Mouse (Mus musculus): ENCODE data around the gene Rsph1. TPM values are rescaled to one million over a fixed set of nuclear protein-coding genes. Genes with fewer than 3 reads are reported as not detected.

The Rsph1 gene
- 0.40 and 0.56 TPM in 2 replicates for polyA plus RNA-seq (2016; fragmentation: Nextera tagmentation; extraction: Ambion mirVana)

DNA sequence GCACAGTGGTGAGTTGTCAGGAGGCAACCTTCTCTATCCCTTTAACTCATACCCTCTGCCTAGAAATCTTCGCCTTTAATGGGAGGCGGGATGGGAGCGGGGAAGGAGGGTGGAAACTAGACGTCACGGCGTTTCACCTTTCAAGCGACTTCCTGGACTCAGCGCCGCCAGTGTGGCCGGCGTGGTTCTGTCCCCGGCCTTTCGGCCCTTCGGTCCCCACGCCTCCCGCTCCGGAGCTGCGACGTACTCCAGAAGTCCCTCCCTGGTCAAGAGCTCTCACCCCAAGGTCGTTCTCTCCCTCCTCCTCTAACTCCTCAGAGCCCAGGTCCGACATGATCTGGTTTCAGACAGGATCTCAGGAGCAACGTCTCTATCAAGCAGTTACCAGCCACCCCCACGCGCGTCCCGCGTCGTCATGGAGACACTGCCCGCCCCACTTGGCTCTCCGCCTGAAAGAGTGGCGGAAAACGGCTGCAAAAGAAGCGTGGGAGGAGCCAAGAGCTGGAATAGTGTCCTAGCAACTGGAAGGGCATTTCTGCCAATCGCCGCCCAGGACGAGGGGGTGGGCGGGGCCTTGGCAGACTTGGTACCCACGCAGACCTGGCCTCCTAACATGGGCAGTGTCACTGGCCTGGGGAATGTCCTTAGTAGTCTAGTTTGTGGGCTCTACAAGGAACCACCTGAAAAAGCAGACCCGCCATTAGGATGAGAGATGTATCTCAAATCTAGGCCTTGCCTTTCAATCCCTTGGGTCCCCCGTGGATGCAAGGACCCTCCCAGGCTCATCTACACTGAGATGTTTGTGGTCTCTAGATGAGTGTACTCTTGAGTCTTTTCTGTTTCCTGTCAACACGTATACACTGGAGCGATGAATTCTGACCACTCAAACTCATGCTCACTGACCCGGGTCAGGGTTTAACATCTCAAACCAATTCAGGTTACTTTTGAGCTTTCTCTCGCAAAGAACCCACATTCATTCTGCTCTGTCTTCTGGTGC, at the start of gene Rsph1:
TSS of gene Rsph1 (minus strand) at position 462 of the 997 bp plus-strand sequence.
- H3K27me3 ChIP-seq = peaks cover 6% of the 10 kb centered on the region
- H3K9ac ChIP-seq (replicated peaks) = peak within 1 kb of the TSS; percentile 40; the same call in 1 of the 2 replicates
- H3K9me3 ChIP-seq = no peaks in the 10 kb centered on the region
- H3K4me1 ChIP-seq (replicated peaks) = peaks cover 10% of the 10 kb centered on the region; the same call in 1 of the 2 replicates
- peak; percentile 78 for ATAC-seq (ENCODE audit: insufficient number of reproducible peaks, insufficient read depth, low FRiP score, low TSS enrichment, low read depth)
- WGBS = 10% methylated on average over 44 of the region's 44 CpGs
- no peaks in the 10 kb centered on the region for H3K36me3 ChIP-seq
- peak within 1 kb of the TSS; percentile 46 for H3K4me3 ChIP-seq (replicated peaks)
- no peak within 1 kb of the TSS for H3K27ac ChIP-seq
- peak within 1 kb of the TSS; percentile 89 for H3K4me2 ChIP-seq

DNA sequence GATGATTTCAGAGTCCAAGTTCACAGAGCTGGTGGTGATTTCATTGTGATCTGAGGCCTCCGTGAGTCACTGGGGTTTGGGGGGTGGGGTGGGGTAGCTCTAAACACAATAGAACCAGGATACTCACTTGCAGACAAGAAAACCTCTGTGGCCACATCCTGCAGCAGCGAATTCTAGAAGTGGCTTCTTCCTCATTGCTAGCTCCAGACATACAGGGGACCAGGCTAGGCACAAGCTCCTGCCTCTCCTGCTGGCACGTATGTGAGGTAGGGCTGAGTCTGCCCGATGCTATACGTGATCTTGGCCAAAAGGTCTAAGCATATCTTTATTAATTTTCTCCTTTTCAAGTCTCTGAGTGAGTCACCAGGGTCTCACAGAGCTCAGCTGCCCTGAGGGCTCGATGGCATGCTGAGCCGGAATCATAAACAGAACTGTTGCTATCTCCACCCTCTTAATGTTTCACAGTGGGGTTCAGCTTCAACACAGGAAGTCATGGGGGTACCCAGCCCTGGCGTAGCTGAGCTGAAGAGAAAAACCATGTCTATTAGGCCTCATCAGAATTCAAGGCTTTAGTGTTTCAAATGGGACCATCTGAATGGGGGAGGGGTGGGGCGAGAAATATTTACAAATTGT, 49.2 kb upstream of the Rsph1 start:
- no peak for ATAC-seq (ENCODE audit: insufficient number of reproducible peaks, insufficient read depth, low FRiP score, low TSS enrichment, low read depth)
- no peaks in the 10 kb centered on the region for H3K9me3 ChIP-seq
- H3K27ac ChIP-seq = no peak overlapping the region
- WGBS = 34% methylated on average over 9 of the region's 9 CpGs
- no peak overlapping the region for H3K4me2 ChIP-seq
- H3K27me3 ChIP-seq = no peaks in the 10 kb centered on the region
- no peak overlapping the region for H3K4me3 ChIP-seq (replicated peaks)
- no peaks in the 10 kb centered on the region for H3K36me3 ChIP-seq
- no peaks in the 10 kb centered on the region for H3K4me1 ChIP-seq (replicated peaks)
- no peak overlapping the region for H3K9ac ChIP-seq (replicated peaks)

DNA sequence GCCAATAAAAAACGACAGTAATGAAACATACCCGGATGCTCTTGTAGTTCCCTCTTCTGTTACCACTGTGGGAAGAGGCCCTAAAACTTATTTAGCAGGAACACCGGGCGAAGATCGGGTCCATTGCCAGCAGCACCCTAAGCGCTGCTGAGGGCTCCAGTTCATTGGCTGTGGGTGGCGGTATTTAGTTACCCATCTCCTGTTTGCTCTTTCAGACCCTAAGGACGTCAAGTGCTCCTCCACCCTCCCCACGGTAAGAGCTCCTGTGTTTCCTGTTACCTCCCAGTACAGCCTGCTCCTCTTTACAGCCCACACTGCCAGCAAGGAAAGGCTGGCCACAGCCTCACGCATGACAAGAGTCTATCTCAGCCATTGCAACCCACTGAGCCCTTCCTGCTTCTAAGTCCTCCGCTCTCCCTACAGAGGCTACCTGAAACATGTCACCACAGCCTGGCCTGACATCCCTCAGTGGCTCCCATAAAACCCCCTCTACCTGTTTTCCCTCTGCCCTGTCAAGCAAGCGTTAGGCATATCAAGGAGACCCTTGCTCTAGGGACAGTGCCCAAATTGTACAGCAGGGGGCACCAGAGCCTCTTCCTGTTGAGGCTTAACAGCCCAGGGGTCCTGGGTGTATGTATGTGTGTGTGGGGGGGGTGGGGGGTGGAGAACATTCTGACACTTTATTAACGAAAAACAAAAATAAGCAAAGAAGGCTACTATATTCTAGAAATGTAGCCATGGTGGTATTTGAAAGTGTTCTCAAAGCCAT, 48.5 kb upstream of the Rsph1 start:
- H3K4me1 ChIP-seq (replicated peaks) = no peaks in the 10 kb centered on the region
- no peak overlapping the region for H3K4me2 ChIP-seq
- no peaks in the 10 kb centered on the region for H3K36me3 ChIP-seq
- H3K9ac ChIP-seq (replicated peaks) = no peak overlapping the region
- ATAC-seq (ENCODE audit: insufficient number of reproducible peaks, insufficient read depth, low FRiP score, low TSS enrichment, low read depth) = no peak
- H3K27me3 ChIP-seq = no peaks in the 10 kb centered on the region
- no peak overlapping the region for H3K4me3 ChIP-seq (replicated peaks)
- H3K9me3 ChIP-seq = no peaks in the 10 kb centered on the region
- 72% methylated on average over 13 of the region's 13 CpGs for WGBS
- H3K27ac ChIP-seq = no peak overlapping the region

DNA sequence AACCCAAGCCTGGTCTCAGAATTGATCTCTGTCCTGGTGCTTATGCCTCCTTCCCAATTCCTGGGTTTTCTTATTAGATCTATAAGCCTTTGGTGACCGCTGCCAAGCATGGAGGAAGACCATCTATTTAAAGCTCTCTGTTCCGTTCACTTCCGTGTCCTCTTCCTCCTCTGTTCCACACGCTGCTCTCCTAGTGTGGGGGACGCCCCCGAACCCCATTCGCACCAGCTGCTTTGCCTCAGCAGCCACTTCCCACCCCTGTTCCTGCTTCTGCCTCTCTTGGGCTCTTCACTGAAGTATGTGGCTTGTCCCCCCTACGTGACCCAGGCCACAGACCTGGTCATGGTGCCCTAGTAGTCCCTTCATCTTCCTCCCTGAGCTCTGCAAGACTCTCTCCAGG, 47.0 kb upstream of the Rsph1 start:
- no peak for ATAC-seq (ENCODE audit: insufficient number of reproducible peaks, insufficient read depth, low FRiP score, low TSS enrichment, low read depth)
- Histone ChIP-seq H3K36me3 (no peaks in the 10 kb centered on the region), H3K4me3 (replicated peaks) (no peak overlapping the region), H3K9me3 (no peaks in the 10 kb centered on the region), H3K9ac (replicated peaks) (no peak overlapping the region), H3K4me1 (replicated peaks) (no peaks in the 10 kb centered on the region), H3K27ac (no peak overlapping the region), H3K4me2 (no peak overlapping the region), H3K27me3 (no peaks in the 10 kb centered on the region)
- 89% methylated on average over 8 of the region's 8 CpGs for WGBS

DNA sequence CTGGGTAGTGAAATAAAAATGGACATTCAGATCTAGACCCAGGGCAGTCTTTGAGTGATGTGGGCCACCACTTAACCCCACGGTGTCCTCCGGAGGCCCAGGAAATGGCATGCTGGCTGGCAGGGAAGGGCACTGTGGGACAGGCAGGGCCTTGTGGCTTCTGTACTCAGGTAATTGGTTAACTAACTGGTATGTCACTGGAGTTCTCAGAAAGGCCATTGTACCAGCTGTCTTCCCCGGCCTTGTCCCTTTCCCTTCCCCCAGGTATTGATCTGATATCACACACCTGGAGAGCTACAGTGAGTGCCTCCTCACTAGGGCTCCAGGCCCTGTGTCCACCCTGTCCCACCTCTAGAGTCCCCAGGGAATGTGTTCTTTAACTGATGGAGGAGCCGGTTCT, 46.2 kb upstream of the Rsph1 start:
- Histone ChIP-seq H3K9me3 (no peaks in the 10 kb centered on the region), H3K4me3 (replicated peaks) (no peak overlapping the region), H3K36me3 (no peaks in the 10 kb centered on the region), H3K4me1 (replicated peaks) (no peaks in the 10 kb centered on the region), H3K9ac (replicated peaks) (no peak overlapping the region), H3K27ac (no peak overlapping the region), H3K4me2 (no peak overlapping the region), H3K27me3 (no peaks in the 10 kb centered on the region)
- 90% methylated on average over 4 of the region's 4 CpGs for WGBS
- no peak for ATAC-seq (ENCODE audit: insufficient number of reproducible peaks, insufficient read depth, low FRiP score, low TSS enrichment, low read depth)

DNA sequence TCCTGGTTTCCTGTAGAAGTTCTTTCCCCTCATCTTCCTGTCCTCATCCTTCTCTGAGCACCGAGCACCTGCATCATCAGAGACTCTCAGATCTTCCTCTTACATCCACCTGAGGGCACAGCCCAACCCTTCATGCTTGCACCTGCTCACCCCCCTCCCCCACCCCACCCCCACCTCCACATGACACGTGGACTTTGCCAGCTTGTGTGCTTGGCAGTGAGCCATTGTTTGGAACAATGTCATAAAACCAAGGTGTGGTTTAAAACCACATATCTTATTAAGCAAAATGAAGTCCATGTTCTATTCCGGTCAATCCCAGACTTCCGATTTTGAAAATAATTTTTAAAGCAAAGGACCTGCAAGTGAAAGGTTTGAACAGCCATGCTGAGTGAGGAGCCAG, 45.3 kb upstream of the Rsph1 start:
- Histone ChIP-seq H3K36me3 (no peaks in the 10 kb centered on the region), H3K9ac (replicated peaks) (no peak overlapping the region), H3K4me1 (replicated peaks) (no peaks in the 10 kb centered on the region), H3K27me3 (no peaks in the 10 kb centered on the region), H3K4me2 (no peak overlapping the region), H3K9me3 (no peaks in the 10 kb centered on the region), H3K27ac (no peak overlapping the region), H3K4me3 (replicated peaks) (no peak overlapping the region)
- no peak for ATAC-seq (ENCODE audit: insufficient number of reproducible peaks, insufficient read depth, low FRiP score, low TSS enrichment, low read depth)
- WGBS = 86% methylated on average over 4 of the region's 4 CpGs

DNA sequence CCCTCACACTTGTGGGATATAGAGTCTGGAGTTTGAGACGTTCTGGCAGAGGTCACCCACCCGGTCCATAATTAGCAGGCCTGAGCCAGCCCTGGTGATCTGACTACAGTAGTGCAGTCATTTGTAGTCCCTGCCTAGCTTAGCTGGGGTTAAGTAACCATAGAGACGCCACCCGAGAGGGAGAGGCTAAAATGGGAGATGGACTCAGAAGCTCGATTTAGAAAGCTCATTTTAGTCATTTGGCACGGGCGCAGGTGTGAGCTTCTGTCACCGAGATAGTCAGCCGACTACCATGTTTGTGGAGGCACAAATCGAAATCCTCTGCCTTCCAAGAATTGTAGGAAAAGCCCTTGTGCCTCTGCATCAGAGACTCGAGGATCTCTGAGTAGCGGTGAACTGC, 44.2 kb upstream of the Rsph1 start:
- WGBS = 76% methylated on average over 12 of the region's 12 CpGs
- H3K27ac ChIP-seq = no peak overlapping the region

DNA sequence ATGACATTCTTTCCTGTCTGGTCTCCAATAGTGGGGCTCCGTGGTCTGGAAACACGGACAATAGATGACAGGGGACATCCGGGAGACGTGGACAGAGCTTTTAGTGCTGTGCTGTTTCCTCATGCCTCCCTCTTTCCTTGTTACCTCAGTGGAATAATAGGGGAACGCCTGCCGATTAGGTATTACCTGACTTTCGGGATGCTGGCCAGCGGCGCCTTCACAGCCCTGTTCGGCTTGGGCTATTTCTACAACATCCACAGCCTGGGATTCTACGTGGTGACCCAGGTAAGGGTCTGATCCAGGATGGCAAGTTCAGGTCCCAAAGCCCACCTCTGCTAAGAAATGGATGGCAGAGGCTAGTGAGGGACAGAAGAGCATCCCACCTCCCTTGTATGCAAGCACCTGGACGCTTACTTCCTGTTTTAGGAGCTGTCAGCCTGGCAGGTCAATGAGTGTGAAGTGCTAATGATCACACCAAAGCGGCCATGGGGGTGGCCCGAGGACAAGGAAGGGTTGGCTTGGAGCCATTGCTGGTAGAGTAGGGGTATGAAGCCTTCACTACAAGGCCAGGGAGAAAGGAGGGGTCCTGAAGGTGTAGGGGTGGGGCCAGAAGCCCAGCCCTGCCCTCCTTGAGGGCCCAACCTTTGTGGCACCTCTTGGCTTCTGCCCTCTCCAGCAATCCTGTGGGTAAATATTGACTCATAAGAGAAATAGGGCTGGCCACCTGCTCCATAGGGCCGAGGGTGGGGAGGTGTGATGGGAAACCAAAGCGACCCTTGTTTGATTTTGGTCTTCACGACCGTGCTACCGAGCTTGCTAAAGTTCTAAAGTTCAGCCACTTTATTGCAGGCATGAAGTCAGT, 42.0 kb upstream of the Rsph1 start:
- H3K4me3 ChIP-seq (replicated peaks) = no peak overlapping the region
- no peak overlapping the region for H3K27ac ChIP-seq
- no peaks in the 10 kb centered on the region for H3K27me3 ChIP-seq
- no peaks in the 10 kb centered on the region for H3K9me3 ChIP-seq
- no peaks in the 10 kb centered on the region for H3K36me3 ChIP-seq
- peaks cover 4% of the 10 kb centered on the region for H3K4me1 ChIP-seq (replicated peaks)
- no peak overlapping the region for H3K9ac ChIP-seq (replicated peaks)
- no peak for ATAC-seq (ENCODE audit: insufficient number of reproducible peaks, insufficient read depth, low FRiP score, low TSS enrichment, low read depth)
- no peak overlapping the region for H3K4me2 ChIP-seq
- WGBS = 88% methylated on average over 19 of the region's 19 CpGs

More for the DNA sequence above, 44.2 kb upstream of the Rsph1 start:
- no peak for ATAC-seq (ENCODE audit: insufficient number of reproducible peaks, insufficient read depth, low FRiP score, low TSS enrichment, low read depth)
- H3K9ac ChIP-seq (replicated peaks) = no peak overlapping the region
- H3K4me1 ChIP-seq (replicated peaks) = no peaks in the 10 kb centered on the region
- no peak overlapping the region for H3K4me2 ChIP-seq
- H3K9me3 ChIP-seq = no peaks in the 10 kb centered on the region
- no peaks in the 10 kb centered on the region for H3K27me3 ChIP-seq
- H3K36me3 ChIP-seq = no peaks in the 10 kb centered on the region
- no peak overlapping the region for H3K4me3 ChIP-seq (replicated peaks)

DNA sequence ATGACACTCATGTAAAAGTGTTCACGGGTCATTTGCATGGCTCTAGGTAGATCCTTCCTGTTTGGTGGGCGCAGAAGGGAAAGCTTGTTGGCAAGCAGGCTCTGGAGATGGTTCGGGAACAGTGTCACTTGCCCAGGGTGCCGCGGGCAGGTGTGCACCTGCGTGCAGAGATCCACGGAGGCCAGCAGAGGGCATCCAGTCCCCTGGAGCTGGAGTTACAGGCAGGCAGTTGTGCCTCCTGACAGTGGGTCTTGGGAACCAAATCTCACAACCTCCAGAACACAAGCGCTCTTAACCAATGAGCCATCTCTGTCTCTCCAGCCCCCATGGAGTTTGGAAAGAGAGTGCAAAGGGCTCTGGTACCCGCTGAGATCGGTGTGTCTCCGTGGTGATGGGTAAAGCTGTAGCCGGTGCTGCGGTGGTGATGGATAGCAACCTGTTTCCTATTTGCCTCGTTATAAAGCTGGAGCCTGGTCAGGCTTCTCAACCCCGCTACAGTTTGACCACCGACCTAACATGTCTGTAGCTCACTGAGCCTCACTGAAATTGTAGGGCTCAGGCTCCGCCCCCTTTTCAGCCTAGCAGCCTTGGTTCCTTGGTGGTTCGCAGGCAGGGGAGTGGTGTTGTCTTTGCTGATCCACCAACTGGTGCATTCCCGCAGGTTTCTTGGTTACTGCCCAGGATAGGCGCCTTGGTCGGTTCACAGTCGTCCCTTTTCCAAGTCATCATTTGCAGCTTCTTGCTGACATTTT, 40.5 kb upstream of the Rsph1 start:
- WGBS = 44% methylated on average over 22 of the region's 22 CpGs
- no peak for ATAC-seq (ENCODE audit: insufficient number of reproducible peaks, insufficient read depth, low FRiP score, low TSS enrichment, low read depth)
- Histone ChIP-seq H3K9me3 (no peaks in the 10 kb centered on the region), H3K4me3 (replicated peaks) (no peak overlapping the region), H3K4me1 (replicated peaks) (peaks cover 4% of the 10 kb centered on the region), H3K4me2 (no peak overlapping the region), H3K27ac (no peak overlapping the region), H3K9ac (replicated peaks) (no peak overlapping the region), H3K36me3 (no peaks in the 10 kb centered on the region), H3K27me3 (no peaks in the 10 kb centered on the region)

DNA sequence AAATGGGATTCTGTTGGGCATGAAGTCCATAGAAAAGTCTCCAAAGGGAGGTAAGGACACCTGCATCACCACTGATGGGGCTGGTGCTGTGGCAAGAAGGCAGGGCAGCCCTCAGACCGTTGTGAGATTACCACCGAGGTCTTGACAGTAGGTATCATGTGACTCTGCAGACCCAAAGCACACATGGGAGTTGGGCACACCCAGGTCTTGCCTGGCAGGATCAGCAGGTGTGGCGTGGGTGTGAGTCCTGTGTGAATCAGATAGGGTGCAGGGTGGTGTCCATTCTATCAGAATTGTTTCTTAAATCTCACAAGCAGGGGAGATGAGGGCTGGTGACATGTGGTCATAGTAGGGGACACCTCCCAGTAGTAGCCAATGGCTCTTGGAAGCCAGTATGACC, 39.8 kb upstream of the Rsph1 start:
- peaks cover 4% of the 10 kb centered on the region for H3K4me1 ChIP-seq (replicated peaks)
- no peak overlapping the region for H3K9ac ChIP-seq (replicated peaks)
- 84% methylated on average over 3 of the region's 3 CpGs for WGBS
- no peaks in the 10 kb centered on the region for H3K9me3 ChIP-seq
- no peak overlapping the region for H3K4me2 ChIP-seq
- H3K27me3 ChIP-seq = no peaks in the 10 kb centered on the region
- H3K4me3 ChIP-seq (replicated peaks) = no peak overlapping the region
- no peak overlapping the region for H3K27ac ChIP-seq
- no peak for ATAC-seq (ENCODE audit: insufficient number of reproducible peaks, insufficient read depth, low FRiP score, low TSS enrichment, low read depth)
- H3K36me3 ChIP-seq = no peaks in the 10 kb centered on the region
